Mouse (Mus musculus): ENCODE results near the gene Ehf. TPM values are rescaled to one million over a fixed set of nuclear protein-coding genes. Genes with fewer than 3 reads are reported as not detected.

Ehf gene
- polyA plus RNA-seq, 1 experiment from 2014 or later, result 32.2 TPM

Other genes starting within 250 kb of the Ehf start
- 32.2 and 36.1 TPM in 2 replicates for gene Pdhx, start 229.8 kb downstream of the Ehf start, polyA plus RNA-seq (2015; fragmentation: Nextera tagmentation; extraction: Ambion mirVana)
- 65.0 and 65.4 TPM in 2 replicates for gene Apip, start 229.6 kb downstream of the Ehf start, polyA plus RNA-seq (2015; fragmentation: Nextera tagmentation; extraction: Ambion mirVana)
- gene Elf5, start 108.4 kb upstream of the Ehf start, polyA plus RNA-seq (2015; fragmentation: Nextera tagmentation; extraction: Ambion mirVana), result 1.6 and 2.0 TPM in 2 replicates
- 105 and 126 TPM in 2 replicates for gene Cat, start 181.9 kb upstream of the Ehf start, polyA plus RNA-seq (2015; fragmentation: Nextera tagmentation; extraction: Ambion mirVana)

Data from stomach, embryonic 15.5 days (tissue).